ENCODE assay signal across 8 mouse cellular contexts in genomic region chr13:98891443-98891842, GRCm38 (mm10). TPM values are rescaled to one million over a fixed set of nuclear protein-coding genes. Genes with fewer than 3 reads are reported as not detected.
DNase-seq lines count a peak whose midpoint lies in the region; ATAC-seq lines count a peak whose summit lies in the region.

No protein-coding gene starts in this region.

- H3K27me3 ChIP-seq in heart, embryonic 16.5 days (ENCODE audit: control insufficient read depth, insufficient read depth, low read length) = no peaks in the 10 kb centered on the region
- no peaks in the 10 kb centered on the region for H3K27me3 ChIP-seq in liver, embryonic 15.5 days

- DNase-seq in heart, adult 11 months = peak; percentile 70
- DNase-seq in heart, postnatal 14 days = no peak
- DNase-seq in A20 (ENCODE audit: low read depth, low spot score) = peak; percentile 41
- no peak for DNase-seq in spleen, postnatal 14 days (ENCODE audit: low spot score in 2 of 2)
- DNase-seq in right cerebral cortex, postnatal 25 days = no peak
- no peak for DNase-seq in right cerebral cortex, postnatal 10 days (ENCODE audit: low spot score in 2 of 2)

- peaks cover 14% of the 10 kb centered on the region for H3K36me3 ChIP-seq in heart, embryonic 16.5 days (ENCODE audit: control insufficient read depth, insufficient read depth)
- peaks cover 19% of the 10 kb centered on the region for H3K36me3 ChIP-seq in liver, embryonic 15.5 days (replicated peaks)

- ATAC-seq in heart, embryonic 16.5 days (replicated peaks; ENCODE audit: extremely low read depth, insufficient read depth, low FRiP score) = no peak
- ATAC-seq in liver, embryonic 15.5 days (ENCODE audit: insufficient read depth) = no peak

- peak overlapping the region; percentile 87 for H3K4me2 ChIP-seq in heart, embryonic 16.5 days (ENCODE audit: low read depth, low read length)
- H3K4me2 ChIP-seq in liver, embryonic 15.5 days = peak overlapping the region; percentile 79

- intact Hi-C loops in heart, postnatal 14 days (cut with DNase I) = loop anchor here (2.0 kb wide), 1 partner anchor 33 kb away; no protein-coding TSS in a partner anchor

- no peak overlapping the region for H3K27ac ChIP-seq in heart, embryonic 16.5 days (ENCODE audit: low read length)
- H3K27ac ChIP-seq in liver, embryonic 15.5 days (replicated peaks) = no peak overlapping the region

- 24% methylated on average over 8 of the region's 8 CpGs for WGBS in heart, embryonic 16.5 days
- WGBS in liver, embryonic 15.5 days (ENCODE audit: insufficient replicate concordance) = 33% methylated on average over 8 of the region's 8 CpGs

- H3K9me3 ChIP-seq in heart, embryonic 16.5 days (replicated peaks; ENCODE audit: control insufficient read depth, low read length) = no peaks in the 10 kb centered on the region
- no peaks in the 10 kb centered on the region for H3K9me3 ChIP-seq in liver, embryonic 15.5 days (replicated peaks)

- no peak overlapping the region for H3K4me3 ChIP-seq in heart, embryonic 16.5 days (ENCODE audit: low read length)
- H3K4me3 ChIP-seq in liver, embryonic 15.5 days (replicated peaks) = peak overlapping the region; percentile 89

- peak overlapping the region; percentile 34; the same call in 1 of the 2 replicates for H3K9ac ChIP-seq in heart, embryonic 16.5 days (ENCODE audit: low read length)
- H3K9ac ChIP-seq in liver, embryonic 15.5 days = no peak overlapping the region

- H3K4me1 ChIP-seq in heart, embryonic 16.5 days (ENCODE audit: control insufficient read depth, insufficient read depth, low read length) = peaks cover 26% of the 10 kb centered on the region
- H3K4me1 ChIP-seq in liver, embryonic 15.5 days (replicated peaks) = peaks cover 58% of the 10 kb centered on the region

RNA-seq across cellular contexts. Expression of gene Tnpo1, which starts 34.7 kb away (rescaled TPM):
- 10 to 100 TPM; 74.0 to 80.5 TPM for total RNA-seq in heart, postnatal 14 days (2021)
- 39.5 and 40.5 TPM in 2 replicates for polyA plus RNA-seq in heart, embryonic 16.5 days (2015; fragmentation: Nextera tagmentation; extraction: Ambion mirVana)
- polyA plus RNA-seq in liver, embryonic 15.5 days (2015; fragmentation: Nextera tagmentation; extraction: Ambion mirVana) = 20.7 and 20.9 TPM in 2 replicates

Comparison
In these comparisons a context has a peak if more than half of its experiments do, and no peak if none do; other contexts are left out.
1. DNase-seq: peak in heart, adult 11 months (single experiment) and A20 (single experiment); none in heart, postnatal 14 days (0 of 2), spleen, postnatal 14 days (0 of 2), right cerebral cortex, postnatal 25 days (single experiment) and right cerebral cortex, postnatal 10 days (0 of 2).